Mouse (Mus musculus) embryo, embryonic 11.5 days (tissue): Measurements from ENCODE around the gene Urod.
A peak's percentile ranks its signal among the peaks of the same experiment; 100 is the strongest.

Experiments used
- DNase-seq: peaks from one replicate; pipeline ENCODE4 v3.0.0-alpha.2; 2012; ENCODE audit warnings: low read depth, low spot score

Gene Urod

GRCm38 (mm10) chr4:116993672-116994621, at the start of gene Urod:
Gene Urod, minus strand, starts transcription at chr4:116994413.
- peak; percentile 90 for DNase-seq

- DNase-seq = no peak
Measured at GRCm38 (mm10) chr4:117041283-117041721, 47.1 kb upstream of the Urod start.

GRCm38 (mm10) chr4:117040791-117041190, 46.6 kb upstream of the Urod start:
- no peak for DNase-seq

GRCm38 (mm10) chr4:117039925-117040687, 45.9 kb upstream of the Urod start:
- DNase-seq = no peak

- DNase-seq = no peak
Measured at GRCm38 (mm10) chr4:117031105-117031504, 36.9 kb upstream of the Urod start.

- DNase-seq = no peak
Measured at GRCm38 (mm10) chr4:117023469-117023868, 29.3 kb upstream of the Urod start.

- peak; percentile 86 for DNase-seq
Measured at GRCm38 (mm10) chr4:117019206-117020134, 25.3 kb upstream of the Urod start, which contains the start of gene Eif2b3. Gene Eif2b3, plus strand, starts transcription at chr4:117019402.

GRCm38 (mm10) chr4:117018327-117018726, 24.1 kb upstream of the Urod start:
- no peak for DNase-seq

- DNase-seq = no peak
Measured at GRCm38 (mm10) chr4:117017738-117018137, 23.5 kb upstream of the Urod start.

GRCm38 (mm10) chr4:117014901-117015415, 20.7 kb upstream of the Urod start:
- DNase-seq = no peak

GRCm38 (mm10) chr4:117013596-117013995, 19.4 kb upstream of the Urod start:
- no peak for DNase-seq

- DNase-seq = no peak
Measured at GRCm38 (mm10) chr4:117010231-117010630, 16.0 kb upstream of the Urod start.

- DNase-seq = no peak
Measured at GRCm38 (mm10) chr4:117007058-117007457, 12.8 kb upstream of the Urod start.

- no peak for DNase-seq
Measured at GRCm38 (mm10) chr4:117005611-117006400, 11.6 kb upstream of the Urod start.

- DNase-seq = no peak
Measured at GRCm38 (mm10) chr4:117004649-117005048, 10.4 kb upstream of the Urod start.

- peak; percentile 68 for DNase-seq
Measured at GRCm38 (mm10) chr4:117002543-117003521, 8.6 kb upstream of the Urod start.

- DNase-seq = no peak
Measured at GRCm38 (mm10) chr4:117001957-117002356, 7.7 kb upstream of the Urod start.

- no peak for DNase-seq
Measured at GRCm38 (mm10) chr4:116999513-117000154, 5.4 kb upstream of the Urod start.

- no peak for DNase-seq
Measured at GRCm38 (mm10) chr4:116995798-116996135, 1.6 kb upstream of the Urod start.
